Mouse (Mus musculus) limb, embryonic 14.5 days (tissue): ENCODE measurements around the gene Pik3cb. TPM values are rescaled to one million over a fixed set of nuclear protein-coding genes. Genes with fewer than 3 reads are reported as not detected.

Experiments used
- ATAC-seq: fragments of 200-750 bp; cut with Nextera tagmentation; 2 replicates; pipeline ENCODE4 v1.8.0; 2017; ENCODE audit warnings: low read depth, moderate number of reproducible peaks, moderate TSS enrichment; ENCODE audit not compliant: low FRiP score
- DNase-seq: peaks from one replicate; pipeline ENCODE4 v3.0.0-alpha.2; 2015; ENCODE audit warnings: low spot score
- H3K27ac ChIP-seq: fragments of 300-500 bp; sonication (generic); replicated peaks from 2 replicates; pipeline ENCODE4 v1.5.1; 2014; ENCODE audit warnings: low read depth, mild to moderate bottlenecking, low read length, moderate library complexity, mixed read lengths
- H3K27me3 ChIP-seq: fragments of 300-500 bp; sonication (generic); 2 replicates; pipeline ENCODE4 v1.6.1; 2014; ENCODE audit warnings: low read length, mixed read lengths; ENCODE audit not compliant: control insufficient read depth, insufficient read depth
- H3K36me3 ChIP-seq: fragments of 300-500 bp; sonication (generic); 2 replicates; pipeline ENCODE4 v1.6.1; 2014; ENCODE audit warnings: mild to moderate bottlenecking, low read length, moderate library complexity, mixed read lengths; ENCODE audit not compliant: control insufficient read depth, insufficient read depth
- H3K4me1 ChIP-seq: fragments of 300-500 bp; sonication (generic); 2 replicates; pipeline ENCODE4 v1.6.1; 2014; ENCODE audit warnings: antibody characterized with exemption, low read length, mixed read lengths; ENCODE audit not compliant: control insufficient read depth, insufficient read depth
- H3K4me2 ChIP-seq: fragments of 300-500 bp; sonication (generic); replicated peaks from 2 replicates; pipeline ENCODE4 v1.6.1; 2014; ENCODE audit warnings: low read depth, mild to moderate bottlenecking, low read length, moderate library complexity; ENCODE audit not compliant: severe bottlenecking
- H3K4me3 ChIP-seq: fragments of 300-500 bp; sonication (generic); replicated peaks from 2 replicates; pipeline ENCODE4 v1.5.1; 2014; ENCODE audit warnings: low read length
- H3K9ac ChIP-seq: fragments of 300-500 bp; sonication (generic); 2 replicates; pipeline ENCODE4 v1.6.1; 2014; ENCODE audit warnings: mild to moderate bottlenecking, low read depth, low read length, moderate library complexity; ENCODE audit not compliant: severe bottlenecking
- H3K9me3 ChIP-seq: fragments of 300-500 bp; sonication (generic); 2 replicates; pipeline ENCODE4 v1.6.1; 2016; ENCODE audit warnings: low read length; ENCODE audit not compliant: control insufficient read depth
- POLR2A ChIP-seq: fragments of 200-500 bp; IDR thresholded peaks from 2 replicates; pipeline ENCODE4 v1.8.0; 2012; ENCODE audit warnings: inconsistent platforms, mild to moderate bottlenecking, moderate library complexity, borderline replicate concordance; ENCODE audit not compliant: insufficient read depth, insufficient read length; ENCODE audit errors: extremely low read depth
- WGBS: fragments of 180-500 bp; shearing (Covaris S2); extraction: QIAGEN DNeasy Blood & Tissue Kit; methylation state at CpG from one replicate; pipeline ENCODE4 v1.1.7; 2014; 5-methylcytosine and 5-hydroxymethylcytosine counted together
- polyA plus RNA-seq, 2 experiments: library from polyadenylated mRNA; depleted of rRNA in 1 of 2; stranded (reverse) in 1 of 2; unstranded in 1 of 2; fragments of >200 nt; fragmentation: Nextera tagmentation in 1 of 2; extraction: Ambion mirVana in 1 of 2; gene quantifications; 2 replicates each; pipeline versions ENCODE4 v1.2.1 to v1.2.3; 2012 to 2014

Gene Pik3cb
- polyA plus RNA-seq, 2 experiments = 1.1 to 3.1 TPM

GRCm38 (mm10) chr9:99032031-99032430, 108.4 kb downstream of the Pik3cb start:
- Histone ChIP-seq H3K36me3 (no peaks in the 10 kb centered on the region), H3K27me3 (no peaks in the 10 kb centered on the region), H3K9me3 (no peaks in the 10 kb centered on the region), H3K4me3 (no peak overlapping the region), H3K4me1 (no peaks in the 10 kb centered on the region), H3K4me2 (no peak overlapping the region), H3K27ac (no peak overlapping the region), H3K9ac (no peak overlapping the region)
- 88% methylated on average over 8 of the region's 8 CpGs for WGBS
- no peak for TF ChIP-seq POLR2A
- ATAC-seq (no peak), DNase-seq (no peak)

GRCm38 (mm10) chr9:99021751-99022150, 118.7 kb downstream of the Pik3cb start:
- 79% methylated on average over 4 of the region's 4 CpGs for WGBS
- H3K4me3 ChIP-seq = no peak overlapping the region
- no peak overlapping the region for H3K27ac ChIP-seq
- H3K9me3 ChIP-seq = no peaks in the 10 kb centered on the region
- TF ChIP-seq POLR2A = no peak
- H3K4me1 ChIP-seq = no peaks in the 10 kb centered on the region
- ATAC-seq = no peak
- no peaks in the 10 kb centered on the region for H3K27me3 ChIP-seq
- no peak for DNase-seq
- no peaks in the 10 kb centered on the region for H3K36me3 ChIP-seq
- no peak overlapping the region for H3K4me2 ChIP-seq
- H3K9ac ChIP-seq = no peak overlapping the region

GRCm38 (mm10) chr9:99021166-99021565, 119.3 kb downstream of the Pik3cb start:
- TF ChIP-seq POLR2A = no peak
- WGBS = 50% methylated on average over 5 of the region's 5 CpGs
- no peak overlapping the region for H3K9ac ChIP-seq
- H3K36me3 ChIP-seq = no peaks in the 10 kb centered on the region
- ATAC-seq (no peak), DNase-seq (no peak)
- no peak overlapping the region for H3K27ac ChIP-seq
- H3K4me2 ChIP-seq = no peak overlapping the region
- H3K9me3 ChIP-seq = no peaks in the 10 kb centered on the region
- H3K4me1 ChIP-seq = no peaks in the 10 kb centered on the region
- H3K4me3 ChIP-seq = no peak overlapping the region
- H3K27me3 ChIP-seq = no peaks in the 10 kb centered on the region

DNA sequence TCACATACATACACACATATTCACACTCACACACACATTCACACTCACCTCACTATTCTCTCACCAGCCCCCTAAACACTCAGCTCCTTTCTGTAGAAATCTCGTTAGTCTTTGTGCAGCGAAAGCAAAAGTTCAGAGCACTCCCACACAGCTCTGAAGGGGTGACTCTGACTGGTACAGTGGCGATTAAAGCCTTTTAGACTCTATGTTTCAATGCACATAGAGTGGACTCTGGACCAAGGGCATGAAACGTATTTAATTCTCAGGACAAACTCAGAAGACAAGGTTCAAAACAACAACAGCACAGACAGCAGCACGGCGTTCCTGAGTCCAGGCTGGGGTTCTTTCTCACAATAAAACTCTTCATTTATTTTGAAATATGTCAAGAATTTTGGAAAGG, 122.7 kb downstream of the Pik3cb start:
- WGBS = 76% methylated on average over 6 of the region's 6 CpGs
- no peaks in the 10 kb centered on the region for H3K9me3 ChIP-seq
- no peaks in the 10 kb centered on the region for H3K27me3 ChIP-seq
- ATAC-seq (no peak), DNase-seq (no peak)
- H3K4me2 ChIP-seq = no peak overlapping the region
- H3K4me3 ChIP-seq = no peak overlapping the region
- no peak for TF ChIP-seq POLR2A
- H3K27ac ChIP-seq = no peak overlapping the region
- no peaks in the 10 kb centered on the region for H3K4me1 ChIP-seq
- no peak overlapping the region for H3K9ac ChIP-seq
- no peaks in the 10 kb centered on the region for H3K36me3 ChIP-seq

GRCm38 (mm10) chr9:99016759-99017158, 123.7 kb downstream of the Pik3cb start:
- Histone ChIP-seq H3K4me2 (no peak overlapping the region), H3K27ac (no peak overlapping the region), H3K4me3 (no peak overlapping the region), H3K9me3 (no peaks in the 10 kb centered on the region), H3K27me3 (no peaks in the 10 kb centered on the region), H3K36me3 (no peaks in the 10 kb centered on the region), H3K9ac (no peak overlapping the region), H3K4me1 (no peaks in the 10 kb centered on the region)
- DNase-seq (no peak), ATAC-seq (no peak)
- WGBS = 72% methylated on average over 3 of the region's 3 CpGs
- no peak for TF ChIP-seq POLR2A

DNA sequence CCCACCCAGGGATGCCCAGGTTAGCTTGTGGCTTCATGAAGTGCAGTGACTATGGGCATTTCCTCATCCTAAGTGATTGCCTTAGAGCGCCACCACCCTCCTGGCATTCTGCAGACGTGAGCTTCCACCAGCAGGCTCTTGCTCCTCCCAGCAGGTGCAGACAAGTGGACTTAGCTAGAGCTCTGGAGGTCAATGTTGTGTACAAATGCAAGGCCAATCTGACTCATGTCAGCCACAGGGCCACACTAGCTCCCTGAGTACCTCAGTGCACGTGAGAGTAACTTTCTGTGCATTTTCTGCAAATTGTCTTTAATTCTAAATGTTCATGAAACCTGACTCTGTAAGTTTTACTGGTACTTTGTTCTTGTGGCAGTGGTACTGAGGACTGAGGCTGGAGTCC, 124.1 kb downstream of the Pik3cb start:
- no peak for DNase-seq
- Histone ChIP-seq H3K4me2 (no peak overlapping the region), H3K9ac (no peak overlapping the region), H3K27ac (no peak overlapping the region), H3K36me3 (no peaks in the 10 kb centered on the region), H3K9me3 (no peaks in the 10 kb centered on the region), H3K4me1 (no peaks in the 10 kb centered on the region), H3K27me3 (no peaks in the 10 kb centered on the region), H3K4me3 (no peak overlapping the region)
- ATAC-seq = no peak
- TF ChIP-seq POLR2A = no peak
- WGBS = 66% methylated on average over 3 of the region's 3 CpGs
